Mouse (Mus musculus) stomach, postnatal 0 days (tissue): ENCODE measurements around the gene Phxr2.

Source experiments
- CTCF ChIP-seq: IDR thresholded peaks from 2 replicates; pipeline ENCODE4 v1.5.1; 2016; ENCODE audit warnings: antibody characterized with exemption, low read depth, mild to moderate bottlenecking, moderate library complexity
- EP300 ChIP-seq: optimal IDR thresholded peaks from 2 replicates; pipeline ENCODE3; 2016; ENCODE audit warnings: antibody characterized with exemption

GRCm38 (mm10) chr10:99127691-99128261, 1.7 kb upstream of the Phxr2 start:
- TF ChIP-seq EP300 (no peak), CTCF (no peak)
